Mouse (Mus musculus) yolk sac, embryonic 10.5 days (tissue): Measurements from ENCODE around the gene Elovl3.
"Not testable (repeated sequence)": the region's sequence is repeated elsewhere in the genome, so short reads cannot be mapped to it uniquely, and the experiment has no call there.

ENCODE experiments used
- DNase-seq: peaks from one replicate; pipeline ENCODE4 v3.0.0-alpha.2; 2017; ENCODE audit warnings: low spot score

Elovl3 gene

GRCm38 (mm10) chr19:46131694-46132525 is at the start of gene Elovl3:
Gene Elovl3, plus strand, starts transcription at chr19:46131897.
- no peak for DNase-seq

GRCm38 (mm10) chr19:46085185-46085584 is 46.5 kb upstream of the Elovl3 start:
- DNase-seq = no peak

GRCm38 (mm10) chr19:46086337-46086736 is 45.4 kb upstream of the Elovl3 start:
- DNase-seq = no peak

- no peak for DNase-seq
Measured at GRCm38 (mm10) chr19:46087871-46088270, 43.8 kb upstream of the Elovl3 start.

- DNase-seq = no peak
Measured at GRCm38 (mm10) chr19:46091641-46092040, 40.1 kb upstream of the Elovl3 start.

- DNase-seq = no peak
Measured at GRCm38 (mm10) chr19:46094144-46094543, 37.6 kb upstream of the Elovl3 start.

GRCm38 (mm10) chr19:46095291-46095690 is 36.4 kb upstream of the Elovl3 start:
- no peak for DNase-seq

GRCm38 (mm10) chr19:46096396-46096795 is 35.3 kb upstream of the Elovl3 start:
- DNase-seq = no peak

GRCm38 (mm10) chr19:46099561-46099960 is 32.1 kb upstream of the Elovl3 start:
- DNase-seq = no peak

- DNase-seq = no peak
Measured at GRCm38 (mm10) chr19:46103437-46104186, 28.1 kb upstream of the Elovl3 start.

- DNase-seq = no peak
Measured at GRCm38 (mm10) chr19:46104187-46104557, 27.5 kb upstream of the Elovl3 start.

GRCm38 (mm10) chr19:46110214-46110613 is 21.5 kb upstream of the Elovl3 start:
- DNase-seq = no peak

GRCm38 (mm10) chr19:46110781-46111180 is 20.9 kb upstream of the Elovl3 start:
- no peak for DNase-seq

- no peak for DNase-seq
Measured at GRCm38 (mm10) chr19:46114617-46115016, 17.1 kb upstream of the Elovl3 start.

GRCm38 (mm10) chr19:46119458-46119857 is 12.2 kb upstream of the Elovl3 start:
- no peak for DNase-seq

- DNase-seq = no peak
Measured at GRCm38 (mm10) chr19:46120872-46121271, 10.8 kb upstream of the Elovl3 start.

- no peak for DNase-seq
Measured at GRCm38 (mm10) chr19:46123876-46124275, 7.8 kb upstream of the Elovl3 start.

GRCm38 (mm10) chr19:46124651-46125050 is 7.0 kb upstream of the Elovl3 start:
- DNase-seq = no peak

- DNase-seq = no peak
Measured at GRCm38 (mm10) chr19:46126301-46126700, 5.4 kb upstream of the Elovl3 start.

GRCm38 (mm10) chr19:46129737-46130136 is 2.0 kb upstream of the Elovl3 start:
- DNase-seq = not testable (repeated sequence)

- DNase-seq = no peak
Measured at GRCm38 (mm10) chr19:46131283-46131682, 414 bp upstream of the Elovl3 start.

GRCm38 (mm10) chr19:46132577-46132976 is 880 bp downstream of the Elovl3 start:
- DNase-seq = no peak

- peak; percentile 68 for DNase-seq
Measured at GRCm38 (mm10) chr19:46135297-46135696, 3.6 kb downstream of the Elovl3 start.
